ENCODE assay signal across 14 mouse cellular contexts in the genomic region with DNA sequence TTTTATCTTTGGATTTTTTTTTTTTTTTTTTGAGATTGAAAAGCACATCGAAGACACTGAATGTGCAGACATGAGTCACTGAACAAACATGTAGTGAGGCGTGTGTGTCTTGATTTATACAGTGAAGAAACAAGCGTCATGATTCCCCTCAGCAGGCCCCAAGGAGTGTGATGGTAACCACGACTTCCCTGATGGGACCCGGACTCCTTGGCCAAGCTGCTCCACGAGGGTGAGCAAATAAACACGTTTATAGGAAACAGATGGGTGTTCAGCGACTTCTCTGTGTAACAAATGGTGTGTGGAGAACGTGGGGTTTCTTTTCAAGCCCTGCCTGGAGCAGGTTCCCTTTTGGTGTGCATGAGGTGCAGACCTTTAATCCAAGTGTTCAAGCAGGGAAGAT.
"Had no signal": no experiment of that assay in that cellular context is flagged by ENCODE, and none has a peak within 500 bp of the region (broad histone marks: within the 10 kb centered on the region; RNA-seq: fewer than 3 reads in every experiment).

No protein-coding gene starts in this region.

- H3K4me2 ChIP-seq: limb, embryonic 15.5 days; liver, embryonic 12.5 days; lung, embryonic 14.5 days; midbrain, embryonic 13.5 days; stomach, embryonic 15.5 days had no signal

- H3K27ac ChIP-seq: layer of hippocampus, adult 2 months; limb, embryonic 15.5 days; liver, embryonic 12.5 days; macrophage; midbrain, embryonic 13.5 days; stomach, embryonic 15.5 days had no signal

- H3K27me3 ChIP-seq: limb, embryonic 15.5 days; liver, embryonic 12.5 days; midbrain, embryonic 13.5 days; stomach, embryonic 15.5 days had no signal

- H3K36me3 ChIP-seq: limb, embryonic 15.5 days; liver, embryonic 12.5 days; midbrain, embryonic 13.5 days; stomach, embryonic 15.5 days had no signal

- DNase-seq: kidney, postnatal 10 days; kidney, postnatal 4 days; left cerebral cortex, postnatal 4 days; lung, embryonic 14.5 days; lung, postnatal 14 days; right cerebral cortex, postnatal 14 days; thymus, adult 2 months; thymus, postnatal 25 days had no signal

- H3K4me1 ChIP-seq: liver, embryonic 12.5 days; stomach, embryonic 15.5 days had no signal

- H3K9me3 ChIP-seq: limb, embryonic 15.5 days; liver, embryonic 12.5 days; midbrain, embryonic 13.5 days; stomach, embryonic 15.5 days had no signal

- ATAC-seq: liver, embryonic 12.5 days; midbrain, embryonic 13.5 days had no signal

- H3K9ac ChIP-seq: limb, embryonic 15.5 days; liver, embryonic 12.5 days; lung, embryonic 14.5 days; midbrain, embryonic 13.5 days; stomach, embryonic 15.5 days had no signal

- H3K4me3 ChIP-seq: layer of hippocampus, adult 2 months; limb, embryonic 15.5 days; liver, embryonic 12.5 days; midbrain, embryonic 13.5 days; stomach, embryonic 15.5 days had no signal
